Mouse (Mus musculus) stomach, embryonic 15.5 days (tissue): ENCODE results near the gene Chit1. TPM values are rescaled to one million over a fixed set of nuclear protein-coding genes. Genes with fewer than 3 reads are reported as not detected.
A peak's percentile ranks its signal among the peaks of the same experiment; 100 is the strongest.

Source experiments
- ATAC-seq: fragments of 200-750 bp; cut with Nextera tagmentation; 2 replicates; pipeline ENCODE4 v1.8.0; 2017; ENCODE audit warnings: low read depth, moderate number of reproducible peaks, moderate TSS enrichment; ENCODE audit not compliant: insufficient read depth, low FRiP score
- H3K27ac ChIP-seq: fragments of 300-500 bp; sonication (generic); 2 replicates; pipeline ENCODE4 v1.5.1; 2015; ENCODE audit warnings: mild to moderate bottlenecking, inconsistent platforms
- H3K27me3 ChIP-seq: fragments of 300-500 bp; sonication (generic); replicated peaks from 2 replicates; pipeline ENCODE4 v1.6.1; 2015; ENCODE audit warnings: inconsistent platforms
- H3K36me3 ChIP-seq: fragments of 300-500 bp; sonication (generic); 2 replicates; pipeline ENCODE4 v1.6.1; 2015; ENCODE audit warnings: inconsistent platforms
- H3K4me1 ChIP-seq: fragments of 300-500 bp; sonication (generic); 2 replicates; pipeline ENCODE4 v1.6.1; 2015; ENCODE audit warnings: inconsistent platforms
- H3K4me2 ChIP-seq: fragments of 300-500 bp; sonication (generic); 2 replicates; pipeline ENCODE4 v1.6.1; 2015; ENCODE audit warnings: mild to moderate bottlenecking, inconsistent platforms
- H3K4me3 ChIP-seq: fragments of 300-500 bp; sonication (generic); replicated peaks from 2 replicates; pipeline ENCODE4 v1.5.1; 2015; ENCODE audit warnings: inconsistent platforms
- H3K9ac ChIP-seq: fragments of 300-500 bp; sonication (generic); 2 replicates; pipeline ENCODE4 v1.6.1; 2015; ENCODE audit warnings: inconsistent platforms
- H3K9me3 ChIP-seq: fragments of 300-500 bp; sonication (generic); 2 replicates; pipeline ENCODE4 v1.6.1; 2016; ENCODE audit warnings: inconsistent platforms
- WGBS: fragments of 180-500 bp; shearing (Covaris S2); methylation state at CpG from one replicate; pipeline ENCODE4 v1.1.7; 2015; 5-methylcytosine and 5-hydroxymethylcytosine counted together
- polyA plus RNA-seq: library from polyadenylated mRNA; unstranded; fragments of >200 nt; fragmentation: Nextera tagmentation; extraction: Ambion mirVana; gene quantifications from 2 replicates; pipeline ENCODE4 v1.2.1, GENCODE M21; 2015

Gene Chit1
- polyA plus RNA-seq, 1 experiment from 2014 or later: 1.1 TPM

DNA sequence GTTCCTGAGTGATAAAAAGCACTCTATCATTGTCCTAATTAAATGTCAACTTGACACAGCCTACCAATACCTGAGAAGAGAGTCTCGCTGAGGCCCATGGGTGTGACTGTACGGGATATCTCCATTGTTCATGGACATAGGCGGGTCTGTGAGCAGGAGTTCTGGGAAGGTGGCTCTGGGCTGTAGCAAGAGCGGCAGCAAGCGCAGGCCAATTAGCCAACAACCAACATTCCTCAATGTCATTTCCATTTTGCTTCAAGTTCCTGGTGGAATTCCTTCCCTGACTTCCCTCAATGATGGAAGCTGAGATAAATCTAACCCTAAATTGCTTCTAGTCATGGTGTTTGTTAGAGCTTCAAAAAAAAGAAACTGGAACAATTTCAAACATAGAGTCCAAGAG is 66.9 kb downstream of the Chit1 start:
- WGBS: 85% methylated on average over 5 of the region's 5 CpGs
- Histone ChIP-seq H3K36me3 (no peaks in the 10 kb centered on the region), H3K9ac (no peak overlapping the region), H3K4me1 (no peaks in the 10 kb centered on the region), H3K9me3 (no peaks in the 10 kb centered on the region), H3K4me2 (no peak overlapping the region), H3K4me3 (no peak overlapping the region), H3K27ac (no peak overlapping the region), H3K27me3 (no peaks in the 10 kb centered on the region)
- no peak for ATAC-seq

DNA sequence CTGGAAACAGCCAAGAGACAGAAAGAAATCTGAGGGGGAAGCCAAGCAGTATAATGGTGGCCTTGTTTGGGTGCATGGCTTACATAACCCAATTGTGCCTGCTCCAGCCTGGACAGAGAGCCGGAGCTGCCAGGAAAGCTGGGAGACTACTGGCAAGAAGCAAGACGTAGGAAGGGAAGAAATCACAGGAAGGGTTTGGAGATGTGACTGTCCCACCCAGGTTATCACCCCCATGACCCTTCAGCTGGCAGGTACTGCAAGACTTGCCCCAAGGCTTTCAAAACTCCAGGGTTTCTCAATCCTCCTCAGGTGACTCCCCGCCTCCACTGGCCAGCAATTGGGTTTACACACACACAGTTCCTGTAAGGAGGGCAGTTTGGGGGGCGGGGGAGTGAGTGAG is 71.0 kb downstream of the Chit1 start, which contains the start of gene Chil1:
TSS of gene Chil1 (plus strand) at position 152 of the 400 bp plus-strand sequence.
- H3K4me3 ChIP-seq: no peak within 1 kb of the TSS
- H3K27ac ChIP-seq: no peak within 1 kb of the TSS
- H3K27me3 ChIP-seq: no peaks in the 10 kb centered on the region
- H3K36me3 ChIP-seq: no peaks in the 10 kb centered on the region
- no peak within 1 kb of the TSS for H3K4me2 ChIP-seq
- no peaks in the 10 kb centered on the region for H3K4me1 ChIP-seq
- ATAC-seq: no peak
- no peak within 1 kb of the TSS for H3K9ac ChIP-seq
- 63% methylated on average over 4 of the region's 4 CpGs for WGBS
- H3K9me3 ChIP-seq: no peaks in the 10 kb centered on the region

DNA sequence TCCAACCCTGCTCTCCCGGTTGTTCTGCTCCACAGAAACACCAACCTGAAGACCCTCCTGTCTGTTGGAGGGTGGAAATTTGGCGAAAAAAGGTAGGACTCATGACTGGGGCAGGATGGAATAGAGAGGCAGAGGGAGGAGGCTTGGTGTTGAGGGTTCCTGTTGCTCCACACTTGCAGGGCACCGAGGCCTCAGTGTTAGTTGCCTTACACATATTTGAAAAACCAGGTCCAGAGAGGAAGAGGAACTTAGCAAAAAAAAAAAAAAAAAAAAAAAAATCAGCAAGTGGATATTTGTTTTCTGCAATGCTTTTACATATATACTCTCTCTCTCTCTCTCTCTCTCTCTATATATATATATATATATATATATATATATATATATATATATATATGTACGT is 73.0 kb downstream of the Chit1 start:
- WGBS: 78% methylated on average over 4 of the region's 4 CpGs
- no peak overlapping the region for H3K4me3 ChIP-seq

DNA sequence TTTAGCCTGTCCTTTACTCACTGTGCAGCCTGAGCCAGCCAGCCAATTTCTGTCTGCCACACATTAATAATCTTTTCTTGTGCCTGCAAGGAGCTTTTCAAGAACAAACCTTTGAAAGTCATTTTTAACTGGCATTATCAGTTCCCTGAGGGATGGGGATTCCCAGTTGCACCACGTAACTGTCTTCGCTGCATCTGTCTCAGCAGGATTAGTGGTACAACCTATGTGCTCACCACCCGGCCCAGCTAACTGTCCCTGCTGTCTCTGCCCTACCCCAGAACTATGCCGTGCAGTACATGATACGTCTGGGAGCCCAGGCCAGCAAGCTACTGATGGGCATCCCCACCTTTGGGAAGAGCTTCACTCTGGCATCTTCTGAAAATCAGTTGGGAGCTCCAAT is 77.2 kb downstream of the Chit1 start:
- Histone ChIP-seq H3K27me3 (no peaks in the 10 kb centered on the region), H3K4me1 (no peaks in the 10 kb centered on the region), H3K4me2 (no peak overlapping the region), H3K27ac (no peak overlapping the region), H3K36me3 (no peaks in the 10 kb centered on the region), H3K4me3 (no peak overlapping the region), H3K9me3 (no peaks in the 10 kb centered on the region), H3K9ac (no peak overlapping the region)
- 81% methylated on average over 5 of the region's 5 CpGs for WGBS
- ATAC-seq: no peak

More for the DNA sequence above, 73.0 kb downstream of the Chit1 start:
- Histone ChIP-seq H3K27me3 (no peaks in the 10 kb centered on the region), H3K4me1 (no peaks in the 10 kb centered on the region), H3K9ac (no peak overlapping the region), H3K36me3 (no peaks in the 10 kb centered on the region), H3K4me2 (no peak overlapping the region), H3K27ac (no peak overlapping the region), H3K9me3 (no peaks in the 10 kb centered on the region)
- no peak for ATAC-seq

DNA sequence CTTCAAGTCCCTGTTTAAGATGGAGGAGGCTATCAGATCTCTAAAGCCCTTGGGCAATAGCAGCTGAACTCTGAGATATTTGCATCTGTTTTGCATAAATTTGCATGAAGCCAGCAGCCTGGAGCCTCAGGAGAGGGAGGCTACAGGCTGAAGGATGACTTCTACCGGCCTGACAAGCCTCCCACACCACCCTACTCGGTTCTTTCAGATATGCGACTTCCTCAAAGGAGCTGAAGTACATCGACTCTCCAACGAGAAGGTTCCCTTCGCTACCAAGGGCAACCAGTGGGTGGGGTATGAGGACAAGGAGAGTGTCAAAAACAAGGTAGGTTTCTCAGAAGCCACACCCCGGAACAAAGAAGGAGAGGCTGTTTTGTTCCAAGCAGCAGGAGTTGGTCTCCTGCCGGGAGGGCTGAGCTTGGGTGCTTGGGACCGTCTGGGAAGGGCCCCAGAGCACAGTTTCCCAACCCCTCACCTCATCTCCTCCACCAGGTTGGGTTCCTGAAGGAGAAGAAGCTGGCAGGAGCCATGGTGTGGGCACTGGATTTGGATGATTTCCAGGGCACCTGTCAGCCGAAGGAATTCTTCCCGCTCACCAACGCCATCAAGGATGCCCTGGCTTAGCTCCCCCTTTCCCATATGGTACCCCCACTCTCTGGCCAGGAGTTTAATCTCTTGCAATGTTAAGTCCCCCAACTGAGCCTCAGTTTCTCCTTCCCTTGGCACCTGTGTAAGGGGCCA is 78.1 kb downstream of the Chit1 start:
- Histone ChIP-seq H3K4me3 (no peak overlapping the region), H3K27me3 (no peaks in the 10 kb centered on the region), H3K4me1 (0 out of 2 replicates have a peak, but pooled peaks cover 6% of the 10 kb centered on the region), H3K36me3 (no peaks in the 10 kb centered on the region), H3K9ac (no peak overlapping the region), H3K4me2 (peak overlapping the region; percentile 14; the same call in 1 of the 2 replicates), H3K9me3 (no peaks in the 10 kb centered on the region), H3K27ac (no peak overlapping the region)
- WGBS: 25% methylated on average over 12 of the region's 12 CpGs
- no peak for ATAC-seq

DNA sequence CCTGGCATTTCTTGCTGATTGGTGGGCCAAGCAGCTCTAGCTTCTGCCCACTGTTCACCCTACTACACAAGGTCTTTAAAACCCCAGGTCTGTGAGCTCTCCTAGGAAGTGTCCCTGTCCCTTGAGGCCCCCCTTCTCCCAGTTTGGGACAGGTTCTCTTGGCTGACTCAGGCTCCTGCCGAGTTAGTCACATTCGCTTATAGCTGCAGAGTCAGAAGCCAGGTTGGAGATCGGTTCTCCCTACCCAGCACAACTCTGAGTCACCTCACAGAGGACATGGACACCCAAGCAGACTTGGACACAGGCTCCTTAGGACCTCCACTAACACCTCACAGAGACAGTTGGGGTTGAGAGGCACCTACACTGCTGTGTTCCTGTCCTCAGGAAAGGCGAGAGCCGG is 80.2 kb downstream of the Chit1 start:
- H3K4me1 ChIP-seq: peaks cover 9% of the 10 kb centered on the region; the same call in 1 of the 2 replicates
- WGBS: 82% methylated on average over 5 of the region's 5 CpGs
- no peaks in the 10 kb centered on the region for H3K36me3 ChIP-seq
- H3K27me3 ChIP-seq: no peaks in the 10 kb centered on the region
- no peaks in the 10 kb centered on the region for H3K9me3 ChIP-seq
- no peak overlapping the region for H3K9ac ChIP-seq
- H3K4me2 ChIP-seq: no peak overlapping the region
- ATAC-seq: no peak
- no peak overlapping the region for H3K4me3 ChIP-seq
- H3K27ac ChIP-seq: no peak overlapping the region

DNA sequence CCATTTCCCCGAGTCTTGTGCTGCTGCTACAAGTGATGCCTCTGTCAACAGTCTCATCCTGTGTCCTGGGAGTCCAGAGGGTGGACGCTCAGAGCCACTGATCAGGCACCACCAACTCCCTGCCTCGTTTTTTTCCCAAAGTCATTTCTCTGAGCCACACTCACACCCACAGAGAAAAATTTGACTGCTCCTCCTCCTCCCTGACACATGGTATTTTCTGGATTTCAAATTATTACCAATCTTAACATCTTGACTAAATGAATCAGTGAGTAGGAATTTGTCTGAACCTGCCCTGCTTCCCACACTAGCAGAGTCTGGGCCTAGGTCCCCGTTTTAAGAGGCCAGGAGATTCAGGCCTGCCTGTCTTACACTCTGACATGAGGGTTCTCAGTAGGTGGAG is 81.0 kb downstream of the Chit1 start:
- H3K27me3 ChIP-seq: no peaks in the 10 kb centered on the region
- H3K4me3 ChIP-seq: no peak overlapping the region
- H3K4me2 ChIP-seq: no peak overlapping the region
- no peak overlapping the region for H3K9ac ChIP-seq
- H3K27ac ChIP-seq: no peak overlapping the region
- no peak for ATAC-seq
- WGBS: 36% methylated on average over 4 of the region's 4 CpGs
- peaks cover 13% of the 10 kb centered on the region; the same call in 1 of the 2 replicates for H3K4me1 ChIP-seq
- H3K36me3 ChIP-seq: no peaks in the 10 kb centered on the region
- no peaks in the 10 kb centered on the region for H3K9me3 ChIP-seq

DNA sequence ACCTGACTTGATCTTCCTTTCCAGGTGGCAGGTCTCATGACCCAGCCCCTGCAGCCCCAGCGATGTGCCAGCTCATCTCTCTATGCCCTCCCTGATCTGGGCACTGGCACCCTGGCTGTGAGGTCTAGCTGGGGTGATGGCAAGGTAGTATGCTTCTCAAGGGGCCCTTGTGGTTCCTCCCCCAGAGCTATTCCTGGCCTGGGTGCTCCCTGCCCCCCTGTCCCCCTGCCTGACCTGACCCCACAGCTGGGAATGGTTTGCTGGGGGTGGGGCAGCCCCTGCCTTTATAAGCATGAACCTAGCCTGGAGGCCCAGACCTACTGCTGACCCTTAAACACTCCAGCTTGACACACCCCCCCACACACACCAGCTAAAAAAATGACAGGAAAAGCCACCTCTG is 82.1 kb downstream of the Chit1 start, which contains the start of gene Mybph:
TSS of gene Mybph (plus strand) at position 323 of the 400 bp plus-strand sequence.
- Histone ChIP-seq H3K4me3 (no peak within 1 kb of the TSS), H3K27me3 (no peaks in the 10 kb centered on the region), H3K9ac (no peak within 1 kb of the TSS), H3K27ac (no peak within 1 kb of the TSS), H3K9me3 (no peaks in the 10 kb centered on the region), H3K4me2 (no peak within 1 kb of the TSS), H3K4me1 (peaks cover 13% of the 10 kb centered on the region; the same call in 1 of the 2 replicates), H3K36me3 (no peaks in the 10 kb centered on the region)
- no peak for ATAC-seq
- WGBS: 61% methylated on average over 1 of the region's 1 CpGs

DNA sequence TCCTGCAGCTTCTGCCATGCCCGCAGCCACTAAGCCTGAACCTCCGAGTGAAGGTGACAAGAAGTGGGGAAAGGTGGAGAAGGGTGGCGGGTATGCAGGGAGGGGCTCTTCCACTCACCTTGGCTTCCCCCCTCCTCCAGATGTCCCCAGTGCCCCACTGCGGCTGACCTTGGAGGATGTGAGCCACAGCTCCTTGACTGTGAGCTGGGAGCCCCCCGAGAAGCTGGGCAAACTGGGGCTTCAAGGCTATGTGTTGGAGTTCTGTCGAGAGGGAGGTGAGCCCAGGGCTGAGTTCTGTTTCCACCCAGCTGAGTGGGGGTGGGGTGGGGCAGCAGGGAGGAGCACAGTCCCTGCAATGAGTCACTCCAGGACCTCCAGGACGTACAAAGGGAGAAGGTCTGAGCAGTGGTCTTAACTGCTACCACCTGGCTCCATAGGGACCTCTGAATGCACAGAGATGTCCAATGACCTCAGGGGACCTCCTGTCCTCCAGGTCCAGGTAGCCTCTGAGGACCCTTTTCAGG is 82.7 kb downstream of the Chit1 start:
- WGBS: 51% methylated on average over 7 of the region's 7 CpGs
- H3K4me3 ChIP-seq: no peak overlapping the region
- H3K36me3 ChIP-seq: no peaks in the 10 kb centered on the region
- no peak overlapping the region for H3K4me2 ChIP-seq
- no peak for ATAC-seq
- H3K9ac ChIP-seq: no peak overlapping the region
- H3K27me3 ChIP-seq: no peaks in the 10 kb centered on the region
- no peak overlapping the region for H3K27ac ChIP-seq
- H3K9me3 ChIP-seq: no peaks in the 10 kb centered on the region
- H3K4me1 ChIP-seq: peaks cover 13% of the 10 kb centered on the region; the same call in 1 of the 2 replicates

DNA sequence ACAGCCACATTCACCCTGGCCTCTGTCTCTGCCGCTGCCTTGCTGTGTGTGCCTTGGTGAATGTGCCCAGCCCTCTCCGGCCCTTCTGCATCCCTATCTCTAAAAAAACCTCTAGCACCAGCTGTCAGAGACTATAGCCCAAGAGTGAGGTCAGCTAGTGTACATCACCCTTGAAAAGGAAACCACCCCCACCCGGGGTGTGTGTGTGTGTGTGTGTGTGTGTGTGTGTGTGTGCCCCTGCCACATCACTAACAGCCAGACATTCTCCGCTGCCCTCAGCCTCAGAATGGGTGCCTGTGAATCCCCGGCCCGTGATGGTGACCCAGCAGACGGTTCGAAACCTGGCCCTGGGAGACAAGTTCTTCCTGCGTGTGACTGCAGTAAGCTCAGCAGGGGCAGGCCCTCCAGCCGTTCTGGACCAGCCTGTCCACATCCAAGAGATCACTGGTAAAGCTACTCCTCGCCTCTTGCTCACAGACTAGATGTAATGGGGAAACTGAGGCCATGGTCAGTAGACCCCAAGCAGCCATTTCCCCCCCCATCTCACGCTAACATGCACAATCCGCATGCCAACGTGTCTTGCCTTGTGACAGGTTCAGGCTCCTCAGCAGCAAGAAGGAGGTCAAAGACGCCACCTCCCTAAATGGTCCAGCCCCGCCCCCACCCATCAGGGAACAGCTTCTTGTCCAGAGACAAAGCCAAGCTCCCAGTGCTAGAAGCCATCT is 83.4 kb downstream of the Chit1 start:
- H3K4me1 ChIP-seq: peaks cover 13% of the 10 kb centered on the region; the same call in 1 of the 2 replicates
- H3K27ac ChIP-seq: no peak overlapping the region
- H3K4me2 ChIP-seq: no peak overlapping the region
- no peaks in the 10 kb centered on the region for H3K36me3 ChIP-seq
- H3K4me3 ChIP-seq: no peak overlapping the region
- no peaks in the 10 kb centered on the region for H3K27me3 ChIP-seq
- WGBS: 73% methylated on average over 16 of the region's 16 CpGs
- ATAC-seq: no peak
- H3K9ac ChIP-seq: no peak overlapping the region
- H3K9me3 ChIP-seq: no peaks in the 10 kb centered on the region

DNA sequence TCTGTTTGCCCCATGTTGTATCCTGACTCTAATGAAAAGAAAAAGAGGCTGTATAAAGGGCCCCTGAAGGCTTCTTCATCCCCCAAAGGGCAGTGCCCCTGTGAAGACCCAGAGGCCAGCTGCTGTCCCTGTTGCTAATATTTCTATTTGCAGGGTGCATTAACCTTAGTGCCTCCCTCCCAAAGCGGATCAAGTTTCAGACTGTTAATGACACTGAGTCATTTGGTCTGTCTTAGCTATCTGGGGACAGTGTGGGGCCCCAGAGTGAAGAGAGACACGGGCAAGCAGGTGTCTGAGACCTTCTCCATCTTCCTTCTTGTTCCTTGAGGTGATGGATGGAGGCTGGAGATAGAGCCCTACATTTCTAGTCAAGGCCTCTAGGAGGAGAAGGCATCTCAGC is 84.1 kb downstream of the Chit1 start:
- no peaks in the 10 kb centered on the region for H3K27me3 ChIP-seq
- 20% methylated on average over 2 of the region's 2 CpGs for WGBS
- H3K36me3 ChIP-seq: no peaks in the 10 kb centered on the region
- H3K4me2 ChIP-seq: no peak overlapping the region
- H3K4me1 ChIP-seq: peaks cover 13% of the 10 kb centered on the region; the same call in 1 of the 2 replicates
- H3K27ac ChIP-seq: no peak overlapping the region
- no peak for ATAC-seq
- H3K4me3 ChIP-seq: no peak overlapping the region
- H3K9me3 ChIP-seq: no peaks in the 10 kb centered on the region
- no peak overlapping the region for H3K9ac ChIP-seq

DNA sequence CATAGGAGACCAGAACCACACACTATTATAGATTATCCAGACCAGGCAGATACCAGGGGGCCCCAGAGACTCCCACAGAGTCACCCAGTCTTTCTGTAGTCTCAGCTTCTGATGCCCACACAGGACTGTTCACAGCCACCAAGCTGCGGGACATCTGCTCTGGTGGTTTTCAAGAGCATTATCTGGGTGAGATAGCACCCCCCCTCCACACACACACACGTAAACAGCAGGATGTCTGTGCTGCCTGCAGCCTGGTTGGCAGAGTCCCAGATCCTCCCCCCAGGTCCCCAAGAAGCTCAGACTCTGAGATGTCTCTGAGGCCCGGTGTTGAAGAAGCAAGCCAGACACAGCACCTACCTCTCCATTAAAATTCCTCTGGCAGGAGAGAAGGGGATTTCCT is 84.5 kb downstream of the Chit1 start:
- Histone ChIP-seq H3K9ac (no peak overlapping the region), H3K27ac (no peak overlapping the region), H3K4me3 (no peak overlapping the region), H3K36me3 (no peaks in the 10 kb centered on the region), H3K4me2 (no peak overlapping the region), H3K9me3 (no peaks in the 10 kb centered on the region), H3K27me3 (no peaks in the 10 kb centered on the region), H3K4me1 (peaks cover 13% of the 10 kb centered on the region; the same call in 1 of the 2 replicates)
- ATAC-seq: no peak
- 23% methylated on average over 3 of the region's 3 CpGs for WGBS
